Mouse (Mus musculus): ENCODE data around the gene Zfp318.

The Zfp318 gene

DNA sequence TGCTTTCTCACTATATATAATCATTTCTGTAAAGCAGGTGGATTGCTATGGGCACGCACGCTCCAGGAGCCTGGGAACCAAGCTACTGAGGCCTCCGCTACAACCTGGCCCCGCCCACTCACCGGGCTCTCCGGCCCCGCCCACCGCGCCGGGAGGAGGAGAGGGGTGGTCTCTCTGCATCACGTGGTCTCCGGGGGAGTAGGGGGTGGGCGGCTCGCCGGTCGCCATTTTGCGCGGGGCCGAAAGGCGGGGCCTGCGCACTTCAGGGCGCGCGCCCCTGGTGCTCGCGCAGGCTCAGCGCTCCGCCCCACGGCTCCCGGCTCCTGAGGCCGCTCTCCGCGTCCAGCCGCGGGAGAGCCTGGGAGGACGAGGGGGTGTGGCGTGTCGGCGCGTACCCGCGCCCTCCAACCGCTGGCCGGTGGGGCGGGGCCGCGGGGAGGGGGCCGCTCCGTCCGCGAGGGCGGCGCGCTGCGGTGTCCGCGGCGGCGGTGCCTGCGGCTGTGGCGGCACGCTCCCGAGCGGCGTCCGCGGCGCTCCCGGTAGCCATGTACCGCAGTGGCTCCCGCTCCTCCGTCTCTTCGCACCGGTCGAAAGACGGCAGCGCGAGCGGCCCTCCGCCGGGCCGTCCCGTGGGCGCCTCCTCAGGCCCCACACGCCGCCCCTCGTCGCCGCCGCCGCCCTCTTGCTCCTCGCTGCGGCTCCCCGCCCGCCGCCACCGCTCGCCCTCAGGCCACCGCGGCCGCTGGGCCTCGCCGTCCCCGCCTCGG lies at the start of gene Zfp318:
Gene Zfp318 (plus strand): TSS at position 438 of the 767 bp plus-strand sequence.
- peak; percentile 98 for DNase-seq

- no peak for DNase-seq
These were observed 47.1 kb upstream of the Zfp318 start for GRCm38 (mm10) chr17:46336475-46336874.

DNA sequence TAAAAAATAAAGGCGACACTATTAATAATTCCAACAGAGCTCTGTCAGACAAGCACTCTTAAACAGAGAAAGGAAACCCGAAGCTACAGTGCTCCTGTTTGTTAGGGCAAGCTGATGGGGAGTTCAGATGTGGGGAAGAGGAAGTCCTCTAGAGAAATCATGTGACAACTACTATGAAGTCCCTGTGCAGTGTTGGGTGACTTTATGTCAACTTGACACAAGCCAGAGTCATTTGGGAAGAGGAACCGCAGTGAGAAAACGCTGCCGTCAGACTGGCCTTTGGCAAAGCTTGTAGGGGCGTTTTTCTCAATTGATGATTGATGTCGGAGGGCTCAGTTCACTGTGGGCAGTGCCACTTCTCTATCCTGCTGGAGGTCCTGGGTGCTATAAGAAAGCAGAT lies 42.3 kb upstream of the Zfp318 start:
- DNase-seq: peak; percentile 9

- no peak for DNase-seq
These were observed 32.4 kb upstream of the Zfp318 start for GRCm38 (mm10) chr17:46351026-46351700.

GRCm38 (mm10) chr17:46371783-46372182 lies 11.7 kb upstream of the Zfp318 start:
- DNase-seq: no peak

GRCm38 (mm10) chr17:46378564-46378963 lies 5.0 kb upstream of the Zfp318 start:
- no peak for DNase-seq

DNA sequence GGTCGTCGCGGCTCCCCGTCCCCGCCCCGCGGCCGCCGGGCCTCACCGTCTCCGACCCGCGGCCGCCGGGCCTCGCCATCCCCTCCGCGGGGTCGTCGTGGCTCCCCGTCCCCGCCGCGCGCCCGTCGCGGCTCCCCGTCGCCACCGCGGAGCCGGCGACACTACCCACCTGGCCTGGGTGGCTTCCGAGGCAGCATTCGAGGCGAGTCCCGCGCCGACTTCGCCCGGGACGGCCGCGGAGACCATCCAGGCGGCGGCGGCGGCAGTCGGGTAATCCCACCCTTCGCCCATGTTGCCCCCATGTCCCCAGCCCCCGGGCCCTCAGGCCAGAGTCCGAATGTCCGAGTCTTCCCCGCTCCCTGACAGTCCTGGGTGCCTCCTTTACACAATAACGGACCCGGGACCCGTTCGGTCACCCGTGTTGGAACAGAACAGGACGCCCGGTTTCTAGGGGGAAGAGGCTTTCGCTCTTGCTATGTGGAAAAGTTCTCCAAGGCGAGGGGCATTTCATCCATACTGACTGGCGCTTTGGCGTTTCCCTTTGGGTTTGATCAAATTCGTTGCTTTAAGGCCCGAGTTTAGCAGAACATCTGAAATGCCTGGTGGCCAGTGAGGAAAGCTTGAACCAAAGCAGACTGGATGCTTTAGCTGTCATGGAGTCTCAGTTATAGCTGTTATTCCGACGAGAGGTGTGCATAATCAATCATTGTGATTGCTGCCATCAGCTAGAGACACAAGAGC lies 700 bp downstream of the Zfp318 start:
- DNase-seq: no peak

GRCm38 (mm10) chr17:46388200-46388599 lies 4.7 kb downstream of the Zfp318 start:
- DNase-seq: no peak

GRCm38 (mm10) chr17:46393012-46393411 lies 9.5 kb downstream of the Zfp318 start:
- no peak for DNase-seq

- DNase-seq: no peak
These were observed 11.1 kb downstream of the Zfp318 start for GRCm38 (mm10) chr17:46394631-46395030.

DNA sequence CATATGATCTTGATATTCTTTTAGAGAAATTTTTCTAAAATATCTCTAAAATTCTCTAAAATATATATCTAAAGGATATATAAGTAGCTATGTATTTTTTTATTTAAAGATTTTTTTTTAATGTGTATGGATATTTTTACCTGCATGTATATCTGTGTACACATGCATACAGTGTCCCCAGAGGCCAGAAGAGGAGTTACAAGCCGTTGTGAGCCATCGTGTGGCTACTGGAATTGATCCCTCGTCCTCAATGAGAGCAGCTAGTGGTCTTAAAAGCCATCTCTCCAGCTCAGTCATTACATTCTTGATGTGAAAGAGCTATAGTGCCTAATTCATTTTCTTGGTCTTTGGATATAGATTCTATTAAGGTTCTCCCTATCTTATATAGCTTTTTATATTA lies 24.9 kb downstream of the Zfp318 start:
- no peak for DNase-seq

GRCm38 (mm10) chr17:46418628-46419027 lies 35.1 kb downstream of the Zfp318 start:
- DNase-seq: no peak

DNA sequence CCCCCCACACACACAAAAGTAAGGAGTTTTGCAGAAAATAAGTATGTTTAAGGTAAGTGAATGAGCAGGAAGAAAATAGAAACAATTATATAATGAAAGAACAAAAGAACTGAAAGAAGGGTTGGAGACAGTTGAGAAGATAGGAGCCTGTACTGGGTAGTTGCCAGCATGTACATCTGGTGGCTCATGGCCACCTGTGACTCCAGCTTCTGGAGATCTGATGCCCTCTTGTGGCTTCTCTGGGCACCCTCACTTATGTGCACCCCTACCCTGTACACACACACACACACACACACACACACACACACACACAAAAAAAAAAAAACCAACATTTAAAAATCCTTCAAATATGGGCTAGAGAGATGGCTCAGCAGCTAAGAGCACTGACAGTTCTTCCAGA lies 36.2 kb downstream of the Zfp318 start:
- no peak for DNase-seq

GRCm38 (mm10) chr17:46426496-46426895 lies 43.0 kb downstream of the Zfp318 start:
- DNase-seq: no peak

DNA sequence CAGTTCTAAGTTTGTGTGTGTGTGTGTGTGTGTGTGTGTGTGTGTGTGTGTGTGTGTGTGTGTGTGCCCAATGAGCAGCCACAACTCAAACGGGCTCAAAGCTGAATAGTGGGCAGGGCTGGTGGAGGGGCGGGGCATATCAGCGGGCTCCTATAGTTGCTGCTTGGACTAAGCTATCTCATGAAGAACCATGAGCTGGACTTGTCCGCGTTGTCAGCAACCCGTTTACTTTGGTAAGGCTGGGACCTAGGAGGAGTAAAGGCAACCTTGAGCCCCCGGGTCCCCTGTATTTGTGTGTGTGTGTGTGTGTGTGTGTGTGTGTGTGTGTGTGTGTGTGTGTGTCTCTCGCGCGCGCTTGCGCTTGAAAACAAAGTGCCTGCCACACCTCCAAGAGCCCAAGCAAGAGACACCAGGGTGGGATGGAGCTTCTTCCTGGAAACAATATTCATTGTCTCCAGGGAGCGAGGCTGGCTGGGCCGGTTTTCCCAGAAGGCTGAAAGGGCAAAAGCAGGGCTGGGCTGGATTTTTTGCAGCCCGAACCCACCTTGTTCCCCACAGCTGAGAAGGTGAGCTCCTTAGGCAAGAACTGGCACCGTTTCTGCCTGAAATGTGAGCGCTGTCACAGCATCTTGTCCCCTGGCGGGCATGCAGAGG lies 45.4 kb downstream of the Zfp318 start, which contains the start of gene Crip3:
Gene Crip3 (plus strand): TSS at position 166 of the 654 bp plus-strand sequence.
- no peak for DNase-seq

DNA sequence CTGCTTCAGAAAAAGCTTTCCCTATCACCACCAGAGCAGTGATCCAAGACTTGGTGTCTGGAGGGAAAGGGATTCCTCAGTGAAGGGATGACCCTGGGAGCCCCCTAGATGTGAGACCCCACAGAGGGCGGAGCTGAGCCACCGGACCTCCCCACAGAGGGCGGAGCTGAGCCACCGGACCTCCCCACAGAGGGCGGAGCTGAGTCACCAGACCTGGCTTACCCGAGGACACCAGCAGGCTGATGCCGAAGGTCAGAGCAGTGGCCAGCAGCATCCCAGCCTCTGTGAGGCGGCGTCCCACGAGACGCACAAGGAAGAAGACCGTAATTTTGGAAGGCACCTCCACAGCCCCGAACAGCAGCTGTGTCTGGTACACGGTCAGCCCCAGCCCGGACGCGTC lies 50.1 kb downstream of the Zfp318 start:
- no peak for DNase-seq

- DNase-seq: no peak
These were observed 53.3 kb downstream of the Zfp318 start for GRCm38 (mm10) chr17:46436672-46437366.

GRCm38 (mm10) chr17:46438298-46438873 lies 54.9 kb downstream of the Zfp318 start, which contains the start of gene Slc22a7:
TSS of gene Slc22a7 (minus strand) at chr17:46438457.
- no peak for DNase-seq

DNA sequence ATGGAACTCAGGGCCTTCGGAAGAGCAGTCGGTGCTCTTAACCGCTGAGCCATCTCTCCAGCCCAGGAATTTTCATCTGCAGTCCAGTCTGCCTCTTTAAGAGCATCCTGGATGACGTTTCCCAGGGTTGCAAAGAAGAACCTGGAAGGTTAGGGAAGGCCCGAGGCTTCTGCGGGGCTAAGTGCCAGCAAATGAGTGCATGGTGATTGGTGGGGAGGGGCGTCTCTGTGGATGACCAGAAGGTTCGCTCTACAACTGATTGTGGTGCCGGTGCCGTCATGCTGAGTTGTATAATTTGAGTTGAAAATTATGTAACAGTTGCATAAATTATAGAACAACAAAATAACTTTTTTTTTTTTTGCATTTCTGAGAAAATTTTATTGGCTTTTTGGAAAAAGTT lies 55.6 kb downstream of the Zfp318 start:
- no peak for DNase-seq

DNA sequence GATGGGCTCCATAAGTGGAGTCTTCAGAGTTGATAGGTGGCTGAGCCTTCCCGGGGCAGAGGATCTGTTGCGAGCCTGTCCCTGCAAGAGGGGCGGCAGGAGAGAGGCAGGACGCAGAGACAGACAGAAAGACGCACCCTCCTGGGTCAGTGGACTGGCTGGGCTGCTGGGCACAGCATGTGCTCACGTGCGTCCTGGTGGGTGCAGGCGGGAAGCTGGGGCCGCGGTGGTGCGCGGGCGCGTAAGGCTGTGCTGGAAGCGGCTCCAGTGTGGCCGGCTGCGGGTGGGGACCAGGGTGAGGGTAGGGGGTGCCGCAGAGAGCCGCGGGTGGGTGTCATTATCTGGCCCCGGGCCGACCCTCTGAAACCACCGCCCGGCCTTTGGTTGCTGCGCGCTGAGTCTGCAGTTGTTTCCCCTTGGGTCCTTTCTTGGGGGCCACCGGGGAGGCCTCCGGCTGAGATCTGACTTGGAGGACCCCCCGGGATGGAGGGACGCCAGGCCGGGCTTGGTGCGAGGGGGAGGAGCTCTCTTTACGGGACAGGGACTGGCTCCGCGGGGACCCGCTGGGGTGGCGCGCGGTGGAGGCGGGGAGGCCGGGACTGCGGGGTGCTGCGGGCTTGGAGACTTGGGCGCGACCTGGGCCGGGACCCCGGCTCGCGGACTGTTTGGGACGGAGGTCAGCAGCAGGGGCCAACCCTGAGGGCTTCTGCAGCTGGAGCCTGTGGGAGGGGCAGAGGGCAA lies 61.5 kb downstream of the Zfp318 start:
- no peak for DNase-seq

DNA sequence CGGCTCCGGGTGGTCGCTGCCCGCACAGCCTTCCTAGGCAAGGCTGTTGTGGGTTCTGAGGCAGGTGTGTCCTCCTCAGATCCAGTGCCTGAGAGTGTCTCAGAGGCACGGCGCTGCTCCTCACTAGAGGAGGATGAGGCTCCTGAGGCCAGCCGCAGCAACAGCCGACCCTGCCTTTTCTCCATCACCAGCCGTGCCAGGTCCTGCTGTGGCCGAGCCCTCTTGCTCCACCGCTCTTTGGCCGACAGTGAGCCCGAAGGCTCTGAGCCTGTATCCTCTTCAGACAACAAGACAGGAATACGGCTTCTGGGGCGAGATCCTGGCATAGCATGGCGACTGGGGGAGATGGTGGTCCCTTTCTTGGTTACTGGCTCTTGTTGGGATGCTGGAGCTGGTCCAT lies 62.7 kb downstream of the Zfp318 start:
- no peak for DNase-seq
